Mouse (Mus musculus) urinary bladder, adult 18-20 months (tissue): ENCODE results near the gene Atp7b.

ENCODE experiments used
- DNase-seq, 2 experiments: peaks; one replicate each; pipeline ENCODE4 v3.0.0; 2022; ENCODE audit warnings: low spot score in 2 of 2, mixed read lengths in 2 of 2

The Atp7b gene

DNA sequence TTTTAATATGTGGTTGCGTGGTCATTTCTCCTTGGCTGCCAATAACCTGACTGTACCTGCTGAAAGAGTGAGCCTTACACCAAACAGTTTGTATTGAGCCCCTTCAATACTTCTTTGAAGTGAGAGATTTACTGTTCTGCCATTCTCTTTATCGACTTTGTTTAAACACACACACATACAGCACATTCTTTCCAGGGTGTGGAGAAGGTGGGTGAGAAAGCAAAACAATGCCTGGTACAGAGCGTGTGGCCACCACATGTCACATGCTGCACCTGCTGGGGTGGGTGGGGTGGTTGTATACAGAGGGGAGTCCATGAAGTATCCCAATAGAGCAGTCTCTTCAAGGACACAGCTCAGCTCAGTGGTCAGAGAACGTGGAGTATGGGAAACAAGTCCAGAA, 34.9 kb downstream of the Atp7b start:
- no peak for DNase-seq

DNA sequence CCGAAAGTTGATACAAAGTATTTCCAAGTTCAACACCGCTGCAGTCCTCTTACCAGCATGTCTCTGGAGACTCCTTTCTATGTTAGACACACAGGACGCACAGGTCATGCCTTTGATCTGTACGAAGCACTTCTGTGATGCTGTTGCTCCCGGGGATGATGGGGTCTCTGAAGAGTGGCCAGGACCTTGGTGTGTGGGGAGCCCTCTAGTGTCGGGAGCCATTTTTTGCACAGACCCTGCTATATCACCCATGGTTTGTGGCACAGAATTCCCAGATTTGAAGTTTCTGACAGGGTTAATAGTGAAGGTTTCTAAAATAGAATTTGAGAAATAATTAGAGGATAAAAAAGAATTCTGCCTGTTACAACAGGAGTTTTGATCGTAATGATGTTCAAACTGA, 37.9 kb downstream of the Atp7b start:
- DNase-seq, result no peak

DNA sequence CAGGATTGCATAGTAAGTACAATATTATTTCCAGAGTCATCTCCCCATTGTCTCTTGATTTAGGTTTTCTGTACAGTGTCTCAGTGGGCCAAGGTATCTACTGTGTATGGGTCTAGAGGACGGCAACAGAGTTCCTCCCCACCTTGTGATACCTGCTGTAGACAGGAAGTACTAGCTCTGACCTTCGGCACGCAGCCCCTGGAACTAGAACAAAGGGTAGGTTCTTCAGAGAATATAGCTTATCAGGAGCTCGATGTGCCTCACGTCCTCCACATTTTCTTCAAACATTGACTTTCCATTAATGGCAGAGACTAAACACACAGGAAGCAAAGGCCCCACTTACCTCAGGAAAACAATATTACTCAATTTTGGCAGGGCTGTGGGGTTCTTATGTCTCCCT, 40.6 kb downstream of the Atp7b start:
- DNase-seq, result no peak

DNA sequence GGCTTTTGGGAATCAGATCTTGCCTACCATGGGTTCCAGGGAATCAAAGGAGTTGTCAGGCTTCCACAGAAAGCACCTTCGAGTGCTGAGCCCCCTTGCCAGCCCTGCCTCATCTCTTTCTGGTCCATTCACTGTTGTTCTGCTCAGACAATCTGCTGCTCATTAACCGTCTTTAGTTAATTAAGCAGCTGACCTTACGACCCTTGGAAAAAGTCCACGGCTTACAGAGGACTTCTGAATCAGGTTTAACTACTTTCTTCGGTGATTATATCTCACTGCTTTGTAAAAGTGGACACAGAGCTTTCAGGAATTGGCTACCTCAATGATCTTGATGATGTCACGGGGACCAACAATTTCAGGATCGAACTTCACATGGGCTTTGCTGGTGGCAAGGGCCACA, 42.4 kb downstream of the Atp7b start:
- no peak for DNase-seq

DNA sequence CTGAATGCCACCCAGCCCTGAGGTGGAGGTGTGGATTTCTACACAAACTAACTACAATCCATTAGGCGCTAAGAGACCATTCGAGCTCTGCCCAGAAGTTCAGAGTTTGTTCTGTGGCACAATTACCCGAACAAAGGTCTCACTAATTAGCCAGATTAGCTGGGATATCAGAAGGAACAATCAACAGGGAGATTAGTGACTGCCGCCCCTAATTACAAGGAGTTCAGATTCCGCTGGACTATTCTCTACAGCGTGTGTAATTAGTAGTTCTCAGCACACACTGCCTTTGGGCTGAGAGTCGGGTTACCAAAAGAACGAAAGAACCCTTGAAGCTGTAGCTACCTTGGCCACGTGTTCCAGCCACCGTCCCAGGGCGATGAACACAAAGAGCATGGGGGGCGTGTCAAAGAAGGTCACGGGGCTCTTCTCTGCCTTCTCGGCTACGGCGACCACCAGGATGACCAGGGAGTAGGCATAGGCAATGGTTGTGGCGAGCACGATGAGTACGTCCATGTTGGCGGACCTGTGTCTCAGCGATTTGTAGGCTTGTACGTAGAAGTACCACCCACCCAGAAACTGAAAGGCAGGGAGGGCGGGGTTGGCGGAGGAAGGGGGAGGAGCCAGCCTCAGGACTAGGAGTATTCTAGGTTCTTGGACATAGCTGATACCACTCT, 46.9 kb downstream of the Atp7b start:
- DNase-seq, result no peak

DNA sequence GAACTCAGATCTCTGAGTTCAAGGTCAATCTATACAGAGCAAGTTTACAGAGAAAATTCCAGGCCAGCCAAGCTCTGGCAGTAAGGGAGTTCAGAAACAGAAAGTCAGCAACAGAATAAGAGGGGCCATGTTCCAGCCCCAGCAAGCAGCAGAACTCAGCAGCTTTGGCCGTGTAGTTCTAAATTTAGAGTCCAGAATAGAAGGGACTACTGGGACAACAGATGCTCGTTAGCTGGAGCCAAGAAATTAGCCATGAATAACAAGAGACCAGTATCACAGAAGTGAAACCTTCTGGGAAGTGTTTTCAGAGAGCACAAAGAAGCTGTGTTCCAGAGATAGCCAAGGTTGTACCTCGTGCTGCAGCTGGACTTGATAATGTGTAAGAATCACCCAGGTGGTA, 50.7 kb downstream of the Atp7b start:
- DNase-seq, result no peak

DNA sequence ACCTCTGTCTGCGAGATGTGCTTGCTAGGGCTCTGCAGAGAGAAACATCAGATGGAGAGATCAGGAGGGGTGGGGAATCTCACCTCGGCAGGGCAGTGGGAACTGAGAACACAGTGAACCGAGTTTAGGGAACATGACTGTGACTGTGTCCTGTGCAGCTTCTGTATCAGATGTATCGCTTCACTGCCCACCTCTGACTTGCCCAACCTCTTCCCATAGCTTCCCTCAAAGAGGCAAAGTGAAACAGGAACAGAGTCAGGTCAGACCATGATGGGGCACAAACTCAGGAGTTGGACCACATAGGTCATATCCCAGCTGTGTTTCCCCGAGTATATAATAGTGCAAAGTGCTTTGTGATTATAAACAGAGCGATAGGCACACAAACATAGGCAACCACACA, 53.7 kb downstream of the Atp7b start:
- DNase-seq, result no peak

DNA sequence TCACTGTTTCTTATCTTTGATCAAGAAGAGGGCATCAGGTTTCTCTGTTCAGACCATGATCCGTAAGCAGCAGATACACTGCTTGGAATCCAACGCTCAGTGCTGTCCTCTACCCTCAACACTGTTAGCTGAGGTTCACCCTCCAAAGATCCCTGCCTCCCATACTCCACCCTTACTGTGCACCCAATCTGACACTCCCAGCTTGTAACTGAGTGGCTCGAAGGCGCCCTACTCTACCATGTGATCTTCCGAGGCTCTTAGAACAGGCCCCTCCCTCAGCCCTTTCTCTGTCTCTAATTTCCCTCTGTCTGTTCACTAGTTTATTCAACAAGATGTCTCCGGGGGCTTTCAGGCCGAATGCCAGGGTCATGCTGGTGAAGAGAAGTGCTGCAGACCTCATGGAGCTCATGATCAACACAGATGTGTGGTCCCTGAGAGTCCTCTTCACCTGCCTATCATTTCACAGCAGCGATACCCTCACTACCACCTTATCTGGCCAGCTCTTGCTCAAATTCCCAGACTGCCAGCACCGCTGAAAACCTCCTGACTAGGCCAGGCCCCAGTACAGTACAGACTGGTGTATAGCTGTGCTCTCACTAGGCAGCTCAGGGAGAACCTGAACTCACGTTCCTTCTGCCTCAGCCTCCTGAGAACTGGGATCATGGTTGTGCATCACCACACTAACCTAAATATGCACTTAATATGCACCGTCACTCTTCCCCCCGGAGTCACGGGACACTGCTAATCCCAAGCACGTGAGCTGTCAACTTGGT, 55.2 kb downstream of the Atp7b start:
- DNase-seq, result no peak

DNA sequence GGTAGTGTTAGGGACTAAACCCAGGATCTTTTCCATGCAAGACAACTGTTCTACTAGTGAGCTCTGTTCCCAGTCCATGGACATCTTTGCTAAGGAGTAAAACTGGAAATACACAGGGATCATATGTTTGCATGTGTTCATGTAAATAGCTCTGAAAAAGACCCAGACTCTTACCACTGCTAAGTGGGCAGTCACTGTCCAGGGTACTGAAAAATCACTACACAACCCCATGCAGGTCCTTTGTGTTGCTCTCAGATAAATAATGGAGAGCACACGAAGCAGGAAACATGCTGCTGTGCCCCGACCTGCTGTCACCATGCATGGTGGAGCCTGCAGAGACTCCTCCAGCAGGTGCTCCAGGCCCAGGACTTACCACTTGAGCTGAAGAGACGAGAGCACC, 64.9 kb downstream of the Atp7b start:
- DNase-seq, result no peak

DNA sequence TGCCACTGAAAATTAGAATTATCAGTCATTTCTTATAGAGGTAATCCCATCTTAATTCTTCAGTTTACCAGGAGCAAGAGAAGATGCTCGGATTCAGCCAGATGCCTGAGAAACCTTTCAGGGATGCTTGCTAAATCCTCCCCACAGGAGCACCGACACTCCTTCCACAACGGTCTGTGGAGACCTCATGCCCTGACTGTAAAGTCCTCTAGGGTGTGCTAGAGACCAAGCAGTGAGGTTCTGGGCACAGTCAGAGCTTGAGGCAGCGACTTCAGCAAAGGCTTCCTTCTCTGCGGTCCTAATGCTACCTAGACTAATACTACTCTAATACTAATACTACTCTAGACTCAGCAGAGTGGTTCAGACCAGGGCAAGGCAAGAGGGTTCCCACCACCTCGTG, 67.9 kb downstream of the Atp7b start:
- DNase-seq, result peak; percentile 22 to 37

DNA sequence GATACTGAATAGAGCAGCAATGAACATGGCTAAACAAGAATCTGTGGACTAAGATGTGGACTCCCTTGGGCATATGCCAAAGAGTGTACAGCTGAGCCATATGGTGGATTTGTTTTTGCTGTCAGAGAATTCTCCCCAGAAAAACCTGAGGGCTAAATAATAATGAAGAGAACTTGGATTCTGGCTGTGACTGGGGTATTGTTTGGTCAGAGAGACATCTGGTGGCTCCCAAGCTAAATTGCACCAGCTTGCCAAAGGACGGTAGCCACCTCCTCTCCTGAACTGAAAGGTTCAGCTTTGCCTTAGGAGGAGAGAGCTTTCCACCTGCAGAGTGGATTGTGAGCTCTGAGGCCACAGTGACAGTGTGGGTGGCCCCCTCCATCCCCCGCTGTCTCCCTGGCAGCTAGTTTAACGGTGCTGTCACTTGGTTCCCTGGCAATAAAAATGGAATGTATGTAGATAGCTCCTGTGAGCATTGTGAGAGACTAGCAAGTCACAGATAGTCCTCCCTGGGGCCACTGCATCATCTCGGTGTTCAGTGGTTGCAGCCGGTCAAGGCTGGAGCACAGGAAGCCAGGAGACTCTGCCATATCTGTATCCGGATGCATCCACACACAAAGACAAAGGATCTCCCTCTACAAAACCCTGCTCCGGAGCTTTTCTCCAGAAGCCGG, 78.3 kb downstream of the Atp7b start:
- no peak for DNase-seq

DNA sequence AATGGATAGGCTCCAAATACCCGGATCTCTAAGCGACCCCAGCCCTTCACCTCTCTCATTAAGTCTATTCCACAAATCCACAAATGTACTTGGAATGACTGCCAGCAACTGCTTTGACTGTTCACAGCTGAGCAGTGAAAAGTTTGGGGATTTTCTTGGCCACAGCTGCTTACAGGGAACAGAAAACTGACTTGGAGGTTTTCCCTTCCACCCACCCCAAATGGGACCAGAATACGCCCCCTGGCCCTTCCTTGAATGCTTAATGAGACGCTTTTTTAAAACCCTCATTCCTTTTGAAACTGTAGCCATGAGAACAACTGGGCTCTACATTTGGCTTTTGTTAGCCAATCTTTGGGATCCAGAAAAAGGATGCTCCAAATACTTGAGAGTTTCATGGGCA, 81.9 kb downstream of the Atp7b start:
- no peak for DNase-seq

DNA sequence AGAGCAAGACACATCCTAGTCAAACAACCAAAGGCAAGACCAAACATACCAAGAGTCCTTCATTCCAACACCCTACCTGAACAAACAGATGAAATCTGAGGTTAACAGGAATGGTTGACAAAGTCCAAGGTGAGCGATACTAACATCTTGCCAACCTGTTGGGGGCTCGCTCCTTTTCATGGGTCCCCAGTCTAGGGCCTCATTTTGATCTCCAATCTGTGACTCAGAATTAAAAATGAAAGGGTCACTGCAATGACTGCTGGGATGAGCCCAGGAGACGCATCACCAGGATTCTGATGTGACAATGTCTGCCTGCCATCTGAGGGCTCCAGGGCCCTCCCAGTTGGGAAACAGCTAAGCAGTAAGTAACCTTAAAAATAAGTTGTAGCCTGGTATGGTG, 90.6 kb downstream of the Atp7b start, which contains the start of gene Ccdc70:
Gene Ccdc70 (plus strand): TSS at position 301 of the 400 bp plus-strand sequence.
- no peak for DNase-seq

DNA sequence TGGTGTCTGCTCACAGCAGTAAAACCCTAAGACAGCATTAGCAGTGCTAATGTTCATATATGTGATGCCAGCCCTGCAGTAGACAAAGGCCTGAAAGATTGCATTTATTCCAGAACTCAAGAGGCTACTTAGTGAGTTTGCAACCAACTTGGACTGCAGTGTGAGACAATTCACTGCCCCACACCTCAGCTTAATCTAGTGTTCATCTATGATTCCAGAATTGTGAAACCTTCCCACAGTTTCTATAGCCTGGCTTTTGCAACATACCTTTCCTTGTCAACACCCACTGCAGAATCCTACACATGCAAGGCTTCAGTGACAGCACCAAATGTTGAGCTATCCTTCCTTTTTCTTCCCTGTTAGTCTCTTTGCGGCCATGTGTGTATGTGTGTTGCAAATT, 93.5 kb downstream of the Atp7b start:
- DNase-seq, result no peak

DNA sequence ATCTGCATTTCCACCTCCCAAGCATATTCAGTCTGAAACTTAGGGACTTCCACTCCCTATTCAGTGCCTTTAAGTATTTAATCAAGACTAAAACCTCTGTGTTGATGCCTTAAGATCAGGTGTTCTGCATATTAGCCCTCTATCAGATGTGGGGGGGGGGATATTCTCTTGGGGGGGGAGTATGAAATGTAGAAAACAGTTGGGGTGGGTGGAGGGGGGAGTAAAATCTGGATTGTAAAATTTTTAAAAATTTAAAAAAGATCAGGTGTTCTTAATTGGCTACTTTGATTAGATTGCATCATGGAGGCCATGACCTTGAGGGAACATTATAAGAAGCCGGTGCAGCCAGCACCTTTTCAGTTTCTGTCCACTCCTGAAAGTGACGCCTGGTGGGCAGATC, 101.7 kb downstream of the Atp7b start, which contains the start of gene Fam90a1a:
Gene Fam90a1a (plus strand): TSS at position 301 of the 400 bp plus-strand sequence.
- DNase-seq, result no peak

DNA sequence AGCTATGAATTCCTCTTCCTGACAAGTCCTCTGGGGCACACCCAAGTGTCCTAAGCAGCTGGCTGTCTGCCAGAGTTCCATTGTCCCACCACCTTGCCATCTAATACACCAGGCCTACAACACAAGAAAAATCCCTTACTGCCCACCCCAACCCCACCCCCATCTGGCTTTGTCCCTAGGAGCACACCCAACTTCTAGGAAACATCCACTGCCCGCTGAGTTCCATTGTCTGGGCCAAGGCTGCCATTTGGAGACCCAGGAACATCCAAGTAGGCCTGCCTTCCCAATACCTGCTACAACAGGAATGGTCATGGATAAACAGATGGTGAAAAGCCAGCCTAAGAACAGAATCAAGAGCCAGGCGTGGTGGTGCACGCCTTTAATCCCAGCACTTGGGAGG, 103.8 kb downstream of the Atp7b start:
- DNase-seq, result no peak

DNA sequence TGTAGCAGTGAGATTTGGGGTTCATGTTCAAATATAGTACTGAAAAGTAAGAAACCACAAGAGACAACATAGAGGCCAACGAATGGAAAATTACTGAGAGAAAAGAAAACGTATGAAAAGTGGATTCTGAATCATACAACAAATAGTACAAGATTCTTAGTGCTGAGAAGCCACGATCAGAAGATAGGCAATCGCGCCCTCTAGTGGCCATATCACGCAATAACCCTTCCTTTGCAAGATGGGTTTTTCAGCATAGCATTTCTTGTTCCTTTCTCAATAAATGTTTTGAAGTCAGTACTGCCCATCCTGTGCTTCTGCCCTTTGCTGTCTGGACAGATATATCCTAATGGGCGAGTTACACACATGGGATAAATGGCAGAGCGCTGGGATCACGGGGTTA, 104.8 kb downstream of the Atp7b start:
- peak in 1 of 2 experiments; percentile 9 for DNase-seq

DNA sequence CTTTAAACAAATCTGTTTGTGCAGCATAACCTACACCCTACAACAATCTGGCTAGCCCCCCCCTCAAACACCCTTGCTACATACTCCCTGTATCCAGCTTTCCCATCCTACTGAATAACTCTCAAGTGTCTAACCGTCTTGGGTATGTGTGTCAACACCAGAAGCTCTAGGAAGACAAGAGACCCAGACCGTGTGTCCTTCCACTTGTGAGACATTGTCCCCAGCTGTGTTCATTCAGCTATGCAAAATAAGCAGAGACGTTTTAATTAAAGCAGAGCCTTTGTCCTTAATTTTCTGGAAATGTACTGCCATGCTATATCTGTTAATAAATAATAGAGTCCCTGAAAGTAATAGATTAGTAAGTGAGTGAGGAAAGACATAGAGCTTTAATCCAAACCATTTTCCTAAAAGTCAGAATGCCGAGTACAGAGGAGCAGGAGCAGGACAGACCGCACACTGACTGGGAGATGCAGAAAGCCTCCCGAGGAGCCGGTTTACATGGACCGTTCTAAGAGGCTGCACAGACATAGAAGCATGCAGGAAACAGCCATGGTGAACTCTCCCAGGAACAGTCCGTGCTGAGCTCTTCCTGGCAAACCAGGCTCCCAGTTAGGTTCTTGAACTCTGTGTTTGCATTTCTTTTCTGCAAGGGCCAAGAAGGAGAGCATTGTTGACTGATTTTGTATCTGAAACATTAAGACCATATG, 112.6 kb downstream of the Atp7b start:
- DNase-seq, result no peak

DNA sequence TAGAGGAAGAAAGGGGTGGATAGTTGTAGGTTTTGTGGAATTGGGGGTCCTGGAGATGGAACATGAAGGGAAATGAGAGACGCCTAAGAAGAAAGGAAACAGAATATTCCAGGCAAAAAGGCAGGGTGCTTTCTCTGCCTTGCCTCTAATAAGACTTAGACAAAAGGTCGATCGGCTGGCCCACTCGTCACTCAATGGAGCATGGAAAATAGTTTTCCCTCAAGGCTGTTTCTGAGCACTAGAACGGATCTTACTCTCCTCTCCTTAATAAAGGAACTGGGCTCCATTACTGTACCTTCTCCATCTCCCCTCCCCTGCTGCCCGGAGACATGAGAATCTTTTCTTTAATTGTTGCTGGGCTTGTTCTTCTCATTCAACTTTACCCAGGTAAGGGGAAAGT, 113.6 kb downstream of the Atp7b start, which contains the start of gene Defb13:
Gene Defb13 (plus strand): TSS at position 301 of the 400 bp plus-strand sequence.
- DNase-seq, result no peak
